Mouse (Mus musculus): ENCODE measurements at regions not wholly inside any gene's neighbourhood (a gene's known extent, or its start where the extent isn't known, plus 50 kb on each side); places are given as distances from the start of the nearest gene placed in this dataset.
"Not testable (repeated sequence)": the region's sequence is repeated elsewhere in the genome, so short reads cannot be mapped to it uniquely, and the experiment has no call there.

- DNase-seq = no peak
Observed at GRCm38 (mm10) chr4:6600766-6601367, 1638.0 kb downstream of the Car8 start.

- DNase-seq = no peak
Observed at GRCm38 (mm10) chr4:6596321-6596720, 1642.5 kb downstream of the Car8 start.

DNA sequence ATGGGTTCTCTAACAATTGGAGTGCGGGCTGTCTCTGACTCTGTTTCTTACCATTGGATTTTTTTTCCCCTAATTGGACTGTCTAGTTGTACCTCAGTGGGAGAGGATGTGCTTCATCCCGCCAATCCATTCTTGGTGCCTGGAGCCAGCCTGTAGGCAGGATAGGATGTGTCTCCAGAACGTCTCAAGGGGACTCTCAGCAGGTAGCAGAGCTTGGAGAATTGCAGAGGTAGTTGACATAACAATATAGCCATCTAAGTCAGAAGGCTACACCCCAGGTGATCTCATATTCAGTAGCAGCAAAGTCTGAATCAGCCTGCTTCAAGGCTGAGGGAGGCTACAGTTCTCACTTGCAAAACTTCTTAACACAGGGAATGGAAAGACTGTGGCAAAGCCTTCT lies 1646.0 kb downstream of the Car8 start:
- not testable (repeated sequence) for DNase-seq

DNA sequence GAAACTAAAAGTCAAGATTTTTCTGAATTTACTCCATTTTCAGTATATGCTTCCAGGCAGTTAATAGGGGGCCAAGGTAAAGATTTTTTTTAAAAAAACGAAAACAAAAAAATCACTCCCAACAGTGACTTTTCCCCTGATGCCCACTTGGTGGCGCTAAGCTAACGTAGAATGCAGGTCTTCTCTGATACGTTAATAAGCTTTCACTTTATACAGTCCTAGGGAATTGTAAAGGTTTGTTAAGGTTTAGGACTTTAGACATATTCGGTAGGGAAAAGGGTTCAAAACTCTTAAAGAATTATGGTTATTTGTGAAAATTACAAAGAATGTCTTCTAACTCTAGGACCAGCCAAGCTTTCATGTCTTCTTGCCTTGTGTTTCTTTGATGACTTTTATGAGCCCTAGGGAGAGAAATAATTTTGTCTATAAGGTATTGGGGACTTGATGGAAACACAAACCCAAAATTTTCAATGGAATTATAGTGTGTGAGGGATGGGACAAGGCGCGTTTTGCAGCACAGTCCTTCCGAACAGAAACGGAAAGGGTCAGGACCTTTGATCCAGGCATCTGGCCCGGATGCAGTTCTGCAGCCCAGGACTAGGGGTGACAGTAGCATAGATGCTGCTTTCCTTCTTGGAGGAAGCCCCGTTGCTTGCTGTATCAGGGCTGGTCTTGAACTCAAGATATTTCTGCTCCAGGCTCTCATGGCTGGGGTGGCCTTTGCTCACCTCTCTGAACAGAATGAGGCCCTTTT lies 1677.1 kb downstream of the Car8 start:
- DNase-seq = peak; percentile 0 to 33

DNA sequence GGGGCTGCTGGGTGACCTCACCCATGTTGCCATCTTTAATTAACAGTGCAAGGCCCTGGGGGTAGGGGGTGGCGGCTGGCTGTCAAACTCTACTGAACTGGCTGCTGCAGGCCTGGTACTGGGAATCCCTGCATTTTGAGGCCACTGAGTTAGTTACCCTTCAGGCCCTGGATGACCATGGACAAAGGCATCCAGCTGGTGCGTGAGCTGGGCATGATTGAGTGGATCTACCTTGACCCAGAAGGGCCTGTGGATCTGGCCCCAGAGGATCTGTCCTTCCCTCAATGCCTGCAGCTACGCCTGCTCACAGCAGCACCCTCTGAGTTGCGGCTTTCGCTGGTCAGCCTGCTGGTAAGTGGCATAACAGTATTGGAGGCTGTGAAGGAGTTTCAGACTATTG lies 1699.2 kb downstream of the Car8 start:
- no peak for DNase-seq

GRCm38 (mm10) chr4:6532441-6532840 lies 1706.4 kb downstream of the Car8 start:
- DNase-seq = no peak

GRCm38 (mm10) chr4:6517626-6518025 lies 1721.2 kb downstream of the Car8 start:
- no peak for DNase-seq

- DNase-seq = peak; percentile 59 to 72
Observed at GRCm38 (mm10) chr4:6514823-6515222, 1721.7 kb upstream of the Impad1 start.

- no peak for DNase-seq
Observed at GRCm38 (mm10) chr4:6513635-6514034, 1720.5 kb upstream of the Impad1 start.

DNA sequence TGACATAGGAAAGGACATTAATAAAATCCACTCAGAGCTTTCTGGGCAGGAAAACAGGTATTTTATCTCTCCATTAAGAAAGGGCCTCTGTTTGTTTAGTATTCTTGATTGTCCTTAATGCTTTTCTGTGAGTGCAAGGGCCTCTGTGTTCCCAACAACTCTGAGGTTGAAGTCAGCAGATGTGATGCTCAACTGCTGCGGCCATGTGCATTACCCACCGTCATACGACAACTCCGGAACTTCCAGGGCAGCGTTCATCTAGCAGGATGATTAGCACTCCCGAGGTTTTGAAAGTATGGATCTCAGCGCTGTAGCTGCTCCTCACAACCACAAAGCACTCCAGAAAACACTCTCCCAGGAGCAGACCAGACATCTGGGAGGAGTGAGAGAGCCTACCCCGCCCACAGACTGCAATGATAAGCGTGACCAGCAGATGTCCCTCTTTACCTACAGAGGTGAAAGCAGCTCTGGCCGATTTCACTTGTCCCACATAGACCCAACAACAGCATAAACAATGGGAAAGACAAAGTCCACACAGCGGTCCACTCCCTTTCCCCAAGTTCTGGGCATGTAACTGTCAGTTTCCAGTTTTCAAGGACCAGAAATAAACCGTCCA lies 1719.7 kb upstream of the Impad1 start:
- DNase-seq = peak; percentile 55 to 85

GRCm38 (mm10) chr4:6508091-6508490 lies 1714.9 kb upstream of the Impad1 start:
- DNase-seq = no peak
